Mouse (Mus musculus) bone marrow macrophage, adult 2 months (primary cell): ENCODE measurements at regions not wholly inside any gene's neighbourhood (a gene's known extent, or its start where the extent isn't known, plus 50 kb on each side); places are given as distances from the start of the nearest gene placed in this dataset.
"Not testable (repeated sequence)": the region's sequence is repeated elsewhere in the genome, so short reads cannot be mapped to it uniquely, and the experiment has no call there.

Source experiments
- H3K27ac ChIP-seq: 2 replicates; pipeline ENCODE4 v1.5.1; 2012; ENCODE audit warnings: low read depth, low read length; ENCODE audit not compliant: insufficient read depth
- H3K4me1 ChIP-seq: 2 replicates; pipeline ENCODE4 v1.6.1; 2012; ENCODE audit warnings: low read length; ENCODE audit not compliant: control insufficient read depth, insufficient read depth
- H3K4me3 ChIP-seq: 2 replicates; pipeline ENCODE4 v1.5.1; 2012; ENCODE audit warnings: mild to moderate bottlenecking, low read length, moderate library complexity; ENCODE audit not compliant: insufficient read depth
- CTCF ChIP-seq: IDR thresholded peaks from 2 replicates; pipeline ENCODE4 v1.5.1; 2012; ENCODE audit warnings: low read depth, mild to moderate bottlenecking, low read length, moderate library complexity
- POLR2A ChIP-seq: IDR thresholded peaks from 2 replicates; pipeline ENCODE4 v1.6.1; 2012; ENCODE audit warnings: mild to moderate bottlenecking, low read depth, low read length, borderline replicate concordance

- TF ChIP-seq CTCF (no peak), POLR2A (no peak)
- H3K4me3 ChIP-seq: no peak overlapping the region
- H3K4me1 ChIP-seq: no peaks in the 10 kb centered on the region
- no peak overlapping the region for H3K27ac ChIP-seq
Observed at GRCm38 (mm10) chr13:3341416-3341815, 196.4 kb upstream of the Gdi2 start.

- TF ChIP-seq CTCF: no peak
- no peak for TF ChIP-seq POLR2A
- no peak overlapping the region for H3K27ac ChIP-seq
- no peak overlapping the region for H3K4me3 ChIP-seq
- no peaks in the 10 kb centered on the region for H3K4me1 ChIP-seq
Observed at GRCm38 (mm10) chr13:3343611-3344010, 194.3 kb upstream of the Gdi2 start.

GRCm38 (mm10) chr13:3354912-3355311, 183.0 kb upstream of the Gdi2 start:
- H3K4me1 ChIP-seq, H3K4me3 ChIP-seq, H3K27ac ChIP-seq: not testable (repeated sequence)

- no peak overlapping the region for H3K27ac ChIP-seq
- no peak overlapping the region for H3K4me3 ChIP-seq
- TF ChIP-seq CTCF (no peak), POLR2A (no peak)
- no peaks in the 10 kb centered on the region for H3K4me1 ChIP-seq
Observed at GRCm38 (mm10) chr13:3358079-3358608, 179.7 kb upstream of the Gdi2 start.

- TF ChIP-seq CTCF (no peak), POLR2A (no peak)
- H3K4me1 ChIP-seq: no peaks in the 10 kb centered on the region
- no peak overlapping the region for H3K27ac ChIP-seq
- H3K4me3 ChIP-seq: peak overlapping the region; percentile 67
Observed at GRCm38 (mm10) chr13:3358996-3359750, 178.7 kb upstream of the Gdi2 start.

- H3K4me3 ChIP-seq: peak overlapping the region; percentile 67
- not testable (repeated sequence) for H3K27ac ChIP-seq, H3K4me1 ChIP-seq
Observed at GRCm38 (mm10) chr13:3359751-3360260, 178.1 kb upstream of the Gdi2 start.

GRCm38 (mm10) chr13:3360503-3361490, 177.1 kb upstream of the Gdi2 start:
- TF ChIP-seq POLR2A (no peak), CTCF (no peak)
- Histone ChIP-seq H3K27ac (no peak overlapping the region), H3K4me1 (no peaks in the 10 kb centered on the region), H3K4me3 (peak overlapping the region; percentile 67)

- TF ChIP-seq POLR2A (no peak), CTCF (no peak)
- H3K4me1 ChIP-seq: no peaks in the 10 kb centered on the region
- H3K4me3 ChIP-seq: no peak overlapping the region
- H3K27ac ChIP-seq: no peak overlapping the region
Observed at GRCm38 (mm10) chr13:3372701-3373100, 165.2 kb upstream of the Gdi2 start.

GRCm38 (mm10) chr13:3373522-3374220, 164.2 kb upstream of the Gdi2 start:
- not testable (repeated sequence) for H3K4me1 ChIP-seq, H3K4me3 ChIP-seq

More at GRCm38 (mm10) chr13:3373522-3374220, 164.2 kb upstream of the Gdi2 start:
- not testable (repeated sequence) for H3K27ac ChIP-seq
